Mouse (Mus musculus) testis, postnatal 10 days (tissue): ENCODE measurements at regions not wholly inside any gene's neighbourhood (a gene's known extent, or its start where the extent isn't known, plus 50 kb on each side); places are given as distances from the start of the nearest gene placed in this dataset.
A peak's percentile ranks its signal among the peaks of the same experiment; 100 is the strongest.

Experiments used
- DNase-seq: peaks from one replicate; pipeline ENCODE4 v3.0.0; 2021; ENCODE audit warnings: low spot score

DNA sequence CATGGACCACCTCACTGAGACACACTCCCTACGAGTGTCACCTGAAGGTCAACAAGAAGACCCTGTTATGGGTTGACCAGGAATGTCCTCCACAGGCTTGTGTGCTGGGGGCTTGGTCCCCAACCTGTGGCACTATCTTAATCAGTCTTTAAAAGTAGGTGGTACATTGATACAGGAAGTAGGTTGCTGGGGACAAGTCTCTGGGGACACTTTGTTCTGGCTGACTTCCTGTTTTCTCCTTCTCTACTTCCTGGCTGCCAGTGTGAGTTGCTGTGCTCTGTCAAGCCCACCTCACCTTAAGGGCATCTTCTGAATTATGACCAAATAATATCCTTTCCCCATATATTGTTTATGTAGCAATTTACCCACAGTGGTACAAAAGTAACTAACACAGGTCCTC lies 96.1 kb downstream of the Cct6b start:
- DNase-seq: no peak

DNA sequence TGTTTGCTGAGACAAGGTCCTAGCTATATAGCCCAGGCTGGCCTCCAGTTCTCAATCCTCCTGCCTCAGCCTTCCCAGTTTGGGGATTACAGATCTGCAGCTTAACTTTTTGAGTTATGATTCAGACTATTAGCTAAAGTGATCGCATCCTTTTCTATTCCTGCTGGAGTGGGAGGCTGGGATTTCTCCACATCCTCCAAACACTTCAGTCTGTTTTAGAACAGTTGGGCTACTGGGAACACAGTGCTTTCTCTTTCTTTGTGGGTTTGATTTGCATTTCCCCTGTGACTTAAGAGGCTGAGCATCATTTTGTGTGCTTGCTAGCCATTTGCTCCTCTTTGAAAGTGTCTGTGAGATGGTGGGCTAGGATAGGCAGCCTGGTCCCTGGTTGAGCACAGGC lies 100.0 kb downstream of the Cct6b start:
- no peak for DNase-seq

DNA sequence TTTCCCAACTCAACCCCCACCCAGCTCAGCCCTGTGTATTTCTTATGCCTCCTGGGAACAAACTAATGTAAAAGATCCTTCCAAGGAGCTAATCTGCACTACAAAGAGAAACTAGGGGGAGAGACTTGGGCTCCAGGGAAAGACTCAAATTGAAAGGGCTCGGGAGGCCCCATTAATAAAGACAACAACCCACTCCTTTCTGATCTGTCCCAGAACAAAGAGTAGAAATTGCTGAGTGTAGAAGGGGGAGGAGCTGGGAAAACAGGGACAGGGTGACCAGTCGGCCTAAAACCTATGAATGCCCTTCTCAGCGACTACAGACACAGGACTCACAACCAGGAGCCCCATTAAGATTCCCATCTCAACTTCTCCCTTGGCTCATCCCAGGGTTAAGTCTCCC lies 102.0 kb downstream of the Cct6b start:
- no peak for DNase-seq

DNA sequence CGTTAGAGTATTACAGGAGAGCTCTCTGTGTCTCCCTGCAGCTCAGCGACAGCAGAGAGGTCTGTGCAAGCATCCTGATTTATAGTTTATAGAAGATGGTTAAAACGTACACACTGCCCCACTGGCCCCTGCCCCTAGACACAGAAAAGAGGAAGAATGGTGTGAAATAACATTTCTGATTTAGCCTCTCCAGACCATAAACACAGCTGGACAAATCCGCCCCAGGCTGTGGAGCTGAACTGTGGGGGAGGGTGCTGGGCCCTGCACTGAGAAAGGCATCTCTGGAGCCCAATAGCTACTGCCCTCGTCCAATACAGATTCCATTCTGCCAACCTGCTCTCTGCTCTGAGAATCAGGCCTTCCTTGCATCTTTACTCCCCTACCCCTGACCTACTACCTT lies 112.4 kb downstream of the Cct6b start:
- DNase-seq: no peak

DNA sequence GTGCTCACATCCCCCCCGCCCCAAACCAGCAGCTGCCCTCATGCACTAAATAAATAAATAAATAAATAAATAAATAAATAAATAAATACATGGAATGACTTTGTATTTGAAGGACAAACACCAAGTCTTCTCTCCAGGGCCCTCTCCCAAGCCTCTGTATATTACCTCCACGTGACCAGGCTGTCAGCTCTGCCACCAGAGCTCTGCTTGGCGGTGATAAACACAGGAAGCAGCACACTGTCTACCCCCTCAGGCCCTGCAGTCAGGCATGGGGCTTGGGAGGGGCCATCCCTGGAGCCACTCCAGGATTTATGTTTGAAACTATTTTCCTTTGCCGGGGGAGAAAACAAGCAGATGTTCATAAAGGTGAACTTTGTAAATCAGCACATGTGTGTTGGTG lies 125.6 kb downstream of the Cct6b start:
- DNase-seq: no peak

DNA sequence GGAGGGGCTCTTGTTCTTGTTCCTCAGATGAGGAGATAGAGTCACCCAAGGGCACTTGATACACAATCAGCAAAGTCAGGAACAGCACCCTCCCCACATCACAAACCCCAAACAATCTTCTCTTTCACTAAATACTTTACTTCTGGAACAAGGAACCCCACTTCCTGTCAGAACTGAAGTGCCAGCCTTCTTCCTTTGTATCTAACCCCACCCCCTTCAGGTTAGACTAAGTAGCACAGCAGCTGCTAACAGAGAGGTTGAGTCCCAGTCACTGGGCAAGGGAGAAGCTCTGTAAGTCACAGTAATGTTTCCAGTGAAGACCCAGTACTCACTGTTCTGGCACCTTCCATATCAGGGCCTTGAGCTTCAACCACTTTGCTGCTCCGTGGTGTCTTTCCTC lies 131.9 kb downstream of the Cct6b start:
- DNase-seq: no peak

DNA sequence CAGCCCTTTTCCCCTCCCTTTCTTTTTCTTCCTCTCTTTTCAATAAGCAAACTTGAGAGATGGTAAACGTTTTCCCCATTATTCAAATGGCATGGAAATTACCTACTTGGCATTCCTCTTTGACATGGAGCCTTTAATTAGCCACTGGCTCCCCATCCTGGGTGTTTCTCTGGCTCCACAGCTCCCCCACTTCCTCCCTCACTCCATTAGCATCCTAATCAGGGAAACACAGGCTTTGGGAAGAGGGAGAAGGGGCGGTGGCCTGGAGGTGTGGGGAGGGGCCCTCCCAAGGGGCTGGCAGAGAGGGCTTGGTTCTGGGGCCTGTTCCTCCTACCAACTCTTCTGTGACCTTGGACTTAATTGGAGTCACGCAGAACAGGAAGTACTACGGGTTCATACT lies 132.7 kb downstream of the Cct6b start:
- DNase-seq: no peak

DNA sequence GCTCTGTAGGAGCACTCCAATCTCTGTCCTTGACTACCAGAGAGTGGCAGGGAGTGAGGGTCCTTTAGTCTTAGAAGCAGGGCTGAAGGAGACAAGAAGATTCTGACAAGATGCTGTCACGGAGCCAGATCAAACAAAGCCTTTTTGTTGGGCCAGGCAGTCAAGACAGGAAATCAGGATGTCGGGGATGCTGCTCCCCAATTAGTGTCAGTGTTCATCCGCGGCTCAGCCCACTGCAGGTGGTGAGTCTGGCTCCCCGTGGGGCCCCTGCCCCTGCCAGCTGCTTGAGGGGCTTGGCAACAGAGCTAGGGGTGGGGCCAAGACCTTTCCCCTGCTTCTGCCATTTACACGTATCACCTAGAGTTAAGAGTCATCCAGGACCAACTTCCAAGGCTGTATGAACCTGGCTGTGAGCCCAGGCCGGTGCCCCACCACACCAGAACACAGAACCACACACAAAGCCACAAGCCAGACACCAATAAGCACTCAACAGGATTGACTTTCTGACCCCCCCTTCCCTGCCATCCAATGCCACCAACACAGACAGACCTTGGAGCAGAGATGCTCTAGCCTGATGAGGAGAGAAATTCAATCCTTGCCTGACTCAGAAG lies 137.5 kb downstream of the Cct6b start:
- DNase-seq: no peak

DNA sequence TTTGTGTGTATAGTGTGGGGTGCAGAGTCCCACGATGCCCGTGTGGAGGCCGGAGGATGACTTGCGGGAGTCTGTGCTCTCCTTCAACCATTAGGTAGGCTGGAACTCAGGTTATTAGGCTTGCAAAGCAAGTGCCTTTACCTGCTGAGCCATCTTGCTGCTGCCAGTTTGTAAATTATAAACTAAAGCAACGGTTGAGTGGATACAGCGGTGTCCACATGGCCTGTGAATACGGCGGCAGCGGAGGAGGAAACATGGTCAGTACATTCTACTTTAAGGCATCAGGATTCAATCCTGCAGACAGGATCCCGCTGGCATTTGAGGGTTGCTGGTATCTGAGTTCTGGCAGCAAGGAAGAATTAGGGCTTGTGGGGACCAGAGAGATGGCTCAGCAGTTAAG lies 143.1 kb downstream of the Cct6b start:
- DNase-seq: no peak

DNA sequence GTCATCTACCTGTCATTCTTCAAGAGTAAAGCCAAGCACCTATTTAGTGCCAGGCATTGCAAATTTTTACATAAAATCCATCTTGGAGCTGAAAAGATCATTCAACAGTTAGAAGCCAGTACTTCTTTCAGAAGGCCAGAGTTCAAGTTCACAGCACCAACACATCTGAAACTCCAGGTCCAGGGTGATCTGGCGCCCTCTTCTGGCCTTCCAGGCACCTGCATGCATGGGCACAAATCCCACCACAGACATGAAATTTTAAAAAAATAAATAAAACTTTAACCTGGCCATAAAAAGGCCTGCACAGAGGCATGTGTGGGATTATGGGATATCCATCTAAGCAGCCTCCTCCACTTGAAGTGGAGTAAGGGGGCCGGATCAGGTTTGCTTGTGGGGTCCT lies 144.7 kb downstream of the Cct6b start:
- no peak for DNase-seq

DNA sequence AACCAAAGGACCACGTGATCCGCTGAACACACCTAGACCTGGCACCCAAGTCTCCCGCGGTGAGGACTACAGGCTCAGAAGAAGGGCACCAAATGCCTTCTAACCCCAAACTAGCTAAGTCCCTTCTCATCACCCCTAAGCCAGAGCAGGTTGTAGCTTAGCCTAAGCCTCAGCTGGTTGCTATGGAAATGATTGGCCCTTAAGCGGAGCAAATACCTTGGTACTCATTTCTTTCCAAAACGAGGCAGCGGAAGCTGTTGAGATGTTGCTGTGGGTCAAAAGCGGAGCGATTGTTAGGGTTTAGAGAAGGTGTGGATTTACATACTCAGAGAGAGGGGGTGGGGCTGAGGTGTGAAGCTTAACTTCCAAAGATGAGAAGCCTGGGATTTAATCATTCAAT lies 145.7 kb downstream of the Cct6b start:
- no peak for DNase-seq

DNA sequence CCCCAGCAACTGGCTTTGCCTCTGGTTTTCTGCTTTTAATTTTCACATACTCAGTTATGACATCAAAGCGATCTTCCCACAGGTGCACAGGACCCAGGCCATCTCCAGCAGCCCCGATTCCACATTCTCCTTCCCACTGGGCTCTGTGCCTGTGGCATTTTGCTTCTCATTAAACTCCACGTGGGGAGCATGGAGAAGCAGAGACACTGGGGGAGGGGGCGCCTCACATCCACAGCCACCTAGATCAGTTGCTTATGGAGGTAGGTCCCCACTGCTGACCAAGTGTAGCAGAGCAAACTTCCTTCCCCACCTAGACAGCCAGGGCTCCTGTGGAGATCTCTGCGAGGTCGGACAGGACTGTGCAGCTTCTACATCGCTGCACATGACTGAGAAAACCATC lies 147.3 kb downstream of the Cct6b start:
- DNase-seq: no peak

DNA sequence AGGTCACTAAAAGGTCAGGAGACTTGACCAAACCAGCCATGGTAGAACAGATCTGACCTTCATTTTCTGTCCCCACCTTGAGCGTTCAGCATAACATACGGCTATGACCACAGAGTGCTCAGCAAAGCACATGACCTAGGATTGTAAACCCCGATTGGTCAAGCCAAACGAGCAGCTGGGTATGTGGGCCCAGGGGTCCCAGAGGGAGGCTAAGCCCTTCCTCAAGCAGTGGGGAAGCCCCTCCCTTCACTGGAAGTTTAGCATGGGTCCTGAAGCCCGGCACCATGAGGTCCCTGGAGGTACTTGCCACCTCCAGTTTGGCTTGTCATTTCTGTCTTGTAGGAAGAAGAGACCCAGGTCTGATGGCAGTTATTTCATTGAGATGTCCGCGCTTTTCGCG lies 149.8 kb downstream of the Cct6b start:
- no peak for DNase-seq

DNA sequence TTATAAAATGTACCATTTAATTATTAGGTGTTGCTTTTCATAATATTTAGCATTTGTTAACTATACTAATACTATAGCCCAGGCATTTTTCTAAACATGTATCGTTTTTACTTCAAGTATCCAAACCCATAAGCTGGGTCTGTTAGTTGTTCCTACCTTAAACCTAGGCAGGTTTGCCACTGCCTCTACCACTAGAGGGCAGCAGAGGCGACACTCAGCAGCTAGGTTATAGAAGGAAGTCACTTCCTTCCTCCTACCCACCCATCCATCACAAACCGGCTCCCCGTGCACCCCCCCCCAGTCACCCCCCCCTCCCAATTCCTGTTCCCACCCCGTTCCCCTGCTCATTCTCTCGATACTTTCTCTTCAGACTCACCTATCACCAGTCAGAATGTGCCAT lies 150.6 kb downstream of the Cct6b start:
- DNase-seq: peak; percentile 81

DNA sequence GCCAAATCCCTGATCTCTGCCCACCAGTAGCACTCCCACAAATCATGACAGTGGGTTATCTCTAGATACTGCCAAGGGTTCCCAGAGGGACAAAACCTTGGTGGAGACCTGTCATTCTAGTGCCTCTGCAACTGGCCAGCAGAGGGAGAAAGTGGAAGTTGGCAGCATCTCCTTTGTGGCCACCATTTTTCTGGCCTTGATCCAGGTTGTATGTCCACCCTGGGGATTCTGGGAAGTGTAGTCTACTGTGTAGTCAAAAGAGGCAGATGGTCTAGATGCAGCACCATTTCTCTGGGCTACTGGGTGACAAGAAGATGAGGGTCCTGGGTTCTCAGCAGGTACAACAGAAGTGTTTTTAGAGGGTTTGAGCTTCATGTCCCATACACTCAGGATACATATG lies 152.1 kb downstream of the Cct6b start:
- DNase-seq: peak; percentile 62

DNA sequence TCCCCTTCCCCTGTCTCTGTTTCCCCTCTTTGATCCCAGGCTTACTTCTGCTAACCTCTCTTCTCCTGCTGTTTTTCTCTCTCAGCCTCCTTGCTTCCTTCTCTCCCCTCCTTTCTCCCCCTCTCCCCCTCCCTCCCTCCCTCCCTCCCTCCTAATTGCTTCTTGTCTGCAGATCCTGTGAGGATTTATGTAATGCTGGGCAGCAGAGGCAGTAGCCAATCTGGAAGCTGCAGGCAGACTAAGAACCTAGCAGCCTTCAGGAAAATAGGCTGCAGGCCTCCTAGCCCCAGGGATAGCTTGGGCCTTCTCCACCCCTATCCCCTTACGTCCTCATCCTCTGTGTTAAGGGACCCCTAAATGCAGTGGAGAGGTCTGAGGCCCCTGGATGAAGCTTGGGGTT lies 155.2 kb downstream of the Cct6b start:
- DNase-seq: no peak

DNA sequence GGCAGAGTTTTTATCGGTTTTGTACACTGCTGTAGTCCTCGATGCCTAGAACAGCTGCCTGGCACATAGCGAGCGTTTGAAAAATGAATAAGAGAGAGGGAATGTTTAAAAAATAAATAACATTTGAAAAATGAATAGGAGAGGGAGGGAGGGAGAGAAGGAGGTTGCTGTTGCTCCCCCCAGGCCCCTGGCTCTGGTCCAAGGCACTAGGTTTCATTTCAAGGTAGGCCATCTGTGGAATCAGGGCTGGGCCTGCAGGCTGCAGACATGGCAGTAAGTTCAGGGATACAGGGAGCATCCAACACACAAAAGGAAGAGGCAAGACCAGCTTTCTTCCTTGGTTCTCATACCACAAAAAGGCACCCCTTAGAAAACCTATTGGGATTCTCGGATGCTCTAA lies 156.5 kb downstream of the Cct6b start:
- no peak for DNase-seq

DNA sequence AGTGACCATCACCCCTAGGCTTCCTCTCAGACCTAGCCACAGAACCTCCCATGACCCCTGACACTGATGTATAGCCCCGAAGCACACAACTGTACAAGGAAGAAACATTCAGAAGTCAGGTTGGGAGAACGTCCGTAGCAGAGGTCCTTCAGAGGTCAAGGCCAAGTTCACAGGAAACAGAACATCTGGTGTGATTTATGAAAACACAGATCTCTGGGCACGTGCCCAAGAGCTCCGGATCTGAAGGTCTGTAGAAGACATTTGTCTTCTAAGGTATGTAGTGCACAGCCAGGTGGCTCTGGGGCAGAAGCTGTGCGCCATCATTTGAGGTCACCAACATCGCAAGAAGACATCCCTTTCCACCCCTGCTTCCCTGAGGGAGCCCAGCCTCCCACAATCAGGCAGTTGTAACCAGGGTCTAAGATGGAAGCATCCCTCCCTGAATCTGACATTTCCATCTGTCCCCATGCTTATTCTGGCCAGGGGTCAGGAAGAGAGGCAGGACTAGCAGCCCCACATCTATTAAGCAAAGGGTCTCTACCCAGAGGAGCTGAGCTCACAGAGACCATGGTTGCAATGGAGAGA lies 159.8 kb downstream of the Cct6b start:
- DNase-seq: no peak

DNA sequence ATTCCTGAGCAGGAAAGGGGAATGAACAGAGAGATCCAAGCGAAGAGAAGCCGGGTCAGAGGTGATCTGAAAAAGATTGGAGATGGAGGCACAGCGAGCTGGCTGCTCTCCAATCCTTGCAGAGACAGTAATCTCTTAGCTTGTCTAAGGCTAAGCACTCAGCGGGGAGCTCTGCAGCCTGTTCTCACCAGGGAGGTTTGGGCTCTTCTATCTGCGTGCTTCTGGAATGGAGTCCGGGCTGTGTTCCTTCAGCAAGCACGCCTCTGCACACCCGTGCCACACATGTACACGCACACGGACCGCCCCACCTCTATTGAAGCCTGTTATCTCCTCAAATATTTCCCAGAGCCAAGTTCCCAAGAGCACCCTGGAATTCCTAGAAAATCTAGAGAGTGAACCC lies 161.3 kb downstream of the Cct6b start:
- peak; percentile 57 for DNase-seq

DNA sequence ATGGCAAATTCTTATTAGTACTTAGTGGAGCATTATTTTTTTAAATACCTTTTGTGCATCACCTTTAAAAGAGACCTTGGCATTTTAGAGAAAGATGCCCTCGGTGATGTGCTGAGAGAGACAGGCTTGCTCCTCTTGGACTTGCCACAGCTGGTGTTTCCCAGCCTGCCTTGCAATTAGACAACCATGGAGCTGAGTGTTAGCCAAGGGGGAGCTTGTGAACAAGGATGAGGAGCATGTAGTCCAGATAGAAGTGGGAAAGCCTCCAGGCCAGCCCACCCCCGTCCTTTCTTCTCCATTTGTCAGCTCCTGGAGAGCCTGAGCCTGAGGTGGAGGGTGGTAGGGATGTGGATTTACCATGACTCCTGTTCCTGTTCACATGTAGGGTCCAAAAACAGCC lies 161.9 kb downstream of the Cct6b start:
- DNase-seq: no peak

DNA sequence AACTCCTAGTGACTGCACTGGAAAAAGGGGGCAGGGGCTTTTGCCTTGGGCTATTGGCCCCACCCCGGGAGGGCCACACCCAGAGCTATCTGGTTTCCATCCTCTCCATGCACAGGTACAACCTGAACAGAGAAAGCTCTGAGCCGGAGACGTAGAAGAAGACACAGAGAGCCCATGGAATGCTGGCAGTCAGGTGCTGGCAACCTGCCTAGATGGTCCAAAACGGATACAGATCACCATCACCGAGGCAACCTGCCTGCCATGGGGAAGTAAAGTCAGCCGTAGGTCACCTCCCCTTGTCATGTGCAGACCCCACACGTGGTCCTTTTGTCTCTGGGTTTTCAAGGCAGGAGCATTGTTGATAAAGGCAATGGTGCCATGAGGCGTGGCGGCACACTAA lies 164.0 kb downstream of the Cct6b start:
- no peak for DNase-seq

DNA sequence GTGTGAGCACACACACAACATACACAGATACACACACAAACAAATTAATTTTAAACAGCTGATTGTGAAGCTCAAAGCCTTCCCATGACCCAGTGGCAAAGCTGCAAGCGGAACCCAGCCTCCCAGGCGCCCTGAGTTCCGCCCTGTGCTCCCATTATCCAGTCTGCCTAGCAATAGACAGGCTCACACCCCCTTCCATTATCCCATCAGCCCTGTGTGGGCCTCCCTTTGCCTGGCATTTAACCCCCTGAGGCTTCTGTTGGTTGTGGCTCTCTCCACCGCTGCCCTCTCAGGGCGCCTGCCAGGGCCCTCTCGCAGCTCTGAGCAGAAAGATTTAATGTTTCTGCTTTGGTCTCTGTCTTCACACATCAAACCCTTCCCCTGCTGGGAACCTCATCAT lies 166.4 kb downstream of the Cct6b start:
- DNase-seq: no peak

DNA sequence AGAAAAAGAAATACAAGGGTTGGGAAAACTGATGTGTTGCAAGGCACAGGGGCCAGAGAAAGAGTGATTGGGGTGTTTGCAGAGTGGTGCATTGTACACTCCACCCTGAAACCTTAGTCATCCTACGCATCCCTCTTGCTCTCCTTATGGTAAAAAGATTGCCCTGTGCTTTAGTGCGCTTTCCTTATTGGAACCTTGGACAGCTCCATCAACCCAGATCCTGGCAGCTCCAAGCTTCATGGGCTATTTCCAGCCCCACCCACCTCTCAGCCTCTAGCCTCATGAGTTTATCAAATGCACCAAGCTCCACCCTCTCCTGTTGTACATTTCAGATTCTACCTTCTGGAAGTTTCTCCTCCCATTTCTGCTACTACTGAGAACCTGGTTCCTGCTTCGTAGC lies 167.3 kb downstream of the Cct6b start:
- no peak for DNase-seq

DNA sequence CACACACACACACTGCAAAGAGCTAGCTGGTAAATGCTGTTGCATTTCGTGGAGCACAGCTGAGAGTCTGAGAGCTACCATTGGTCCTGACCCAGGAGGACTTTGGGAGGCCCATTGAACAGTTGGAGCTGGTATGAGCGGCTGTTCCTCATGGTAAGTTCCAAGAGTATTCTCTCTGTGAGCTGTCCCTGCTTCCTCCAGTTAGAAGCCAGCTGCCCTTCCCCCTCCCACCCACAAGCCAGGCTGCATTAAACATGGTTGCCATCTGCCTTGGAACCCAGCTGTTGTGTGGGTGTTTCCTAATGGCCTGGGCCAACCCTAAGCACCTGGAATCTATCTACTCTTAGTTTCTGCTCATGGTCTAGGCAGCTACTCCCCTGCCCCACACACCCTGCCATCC lies 174.4 kb downstream of the Cct6b start:
- no peak for DNase-seq

DNA sequence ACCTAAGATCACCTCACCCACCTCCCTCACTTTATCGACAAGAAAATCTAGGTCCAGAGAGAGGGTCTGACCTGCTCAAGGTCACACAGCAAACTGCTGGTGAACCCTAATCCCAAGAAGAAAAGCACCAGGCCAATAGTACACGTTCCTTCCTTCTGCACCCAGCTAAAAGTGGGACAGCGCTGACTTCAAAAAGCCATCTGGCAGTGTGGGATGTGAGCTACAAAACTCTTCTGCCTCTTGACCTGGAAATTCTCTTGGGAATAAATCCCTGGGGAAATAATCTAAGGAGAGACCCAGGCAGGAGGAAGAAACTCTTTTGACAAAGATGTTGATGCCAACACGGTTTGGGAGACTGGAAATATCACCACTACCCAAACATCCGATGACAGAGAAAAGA lies 175.4 kb downstream of the Cct6b start:
- DNase-seq: no peak
